Comparison of ENCODE assay signal across 8 mouse cellular contexts in genomic region chr3:55354765-55355164, GRCm38 (mm10).
DNase-seq lines count a peak whose midpoint lies in the region; ATAC-seq lines count a peak whose summit lies in the region.

No protein-coding gene starts in this region.

- ATAC-seq in activated CD4-positive, CD25-positive, alpha-beta regulatory T cell, adult 4 months = no peak

- intact Hi-C loops in heart, postnatal 25 days (cut with DNase I) = loop anchor here (2.0 to 10.0 kb wide), 3 partner anchors 110 to 274 kb away; partner anchors contain the start of gene Dclk1

- DNase-seq in heart, adult 8-10 months (ENCODE audit: low spot score) = peak; percentile 63
- no peak for DNase-seq in heart, postnatal 25 days (ENCODE audit: low spot score)
- DNase-seq in 3134 (ENCODE audit: extremely low read depth, insufficient read length, low spot score) = peak; percentile 54
- peak; percentile 2 for DNase-seq in MEL-GATA-1-ER (ENCODE audit: extremely low read depth, low read depth)
- peak; percentile 63 for DNase-seq in fibroblast of lung, adult 2 months (ENCODE audit: low read depth)
- peak; percentile 52 for DNase-seq in layer of hippocampus, adult 9-11 months
- DNase-seq in telencephalon, adult 2 months (ENCODE audit: low read depth, low spot score) = peak; percentile 85
